Comparison of ENCODE assay signal across 9 mouse cellular contexts in genomic region chr13:54325814-54326213, GRCm38 (mm10). TPM values are rescaled to one million over a fixed set of nuclear protein-coding genes. Genes with fewer than 3 reads are reported as not detected.
DNase-seq lines count a peak whose midpoint lies in the region; ATAC-seq lines count a peak whose summit lies in the region.
"Had no signal": no experiment of that assay in that cellular context is flagged by ENCODE, and none has a peak within 500 bp of the region (broad histone marks: within the 10 kb centered on the region; RNA-seq: fewer than 3 reads in every experiment).

No protein-coding gene starts in this region.

- intact Hi-C loops in left cerebral cortex, postnatal 4 days (cut with DNase I) = no loop called here
- intact Hi-C loops in gastrocnemius, postnatal 36 days (cut with DNase I) = no loop called here

- H3K4me2 ChIP-seq in forebrain, embryonic 15.5 days (replicated peaks) = 0 out of 2 replicates have a peak overlapping the region, but pooled peaks have one; percentile 9

- H3K36me3 ChIP-seq in forebrain, embryonic 15.5 days = no peaks in the 10 kb centered on the region

- ATAC-seq in forebrain, embryonic 15.5 days (replicated peaks) = peak; percentile 71

- WGBS in forebrain, embryonic 15.5 days = 25% methylated on average over 7 of the region's 7 CpGs

- peak overlapping the region; percentile 72 for H3K27ac ChIP-seq in forebrain, embryonic 15.5 days (replicated peaks)
- H3K27ac ChIP-seq: liver, embryonic 14.5 days had no signal

- H3K27me3 ChIP-seq in forebrain, embryonic 15.5 days = no peaks in the 10 kb centered on the region

- H3K4me3 ChIP-seq in forebrain, embryonic 15.5 days = no peak overlapping the region

- H3K4me1 ChIP-seq in forebrain, embryonic 15.5 days = peaks cover 59% of the 10 kb centered on the region

- H3K9ac ChIP-seq in forebrain, embryonic 15.5 days (replicated peaks) = no peak overlapping the region
- H3K9ac ChIP-seq: liver, embryonic 14.5 days had no signal

- H3K9me3 ChIP-seq in forebrain, embryonic 15.5 days = no peaks in the 10 kb centered on the region

- peak; percentile 53 to 64 for DNase-seq in left cerebral cortex, adult 18-20 months (ENCODE audit: low spot score in 2 of 2)
- no peak for DNase-seq in left cerebral cortex, adult 11 months (ENCODE audit: low spot score)
- peak; percentile 58 for DNase-seq in left cerebral cortex, postnatal 4 days
- peak; percentile 27 to 78 for DNase-seq in right cerebral cortex, postnatal 36 days (ENCODE audit: low spot score in 2 of 2)
- no peak for DNase-seq in thymus, postnatal 10 days (ENCODE audit: low spot score in 2 of 2)
- DNase-seq in gastrocnemius, postnatal 36 days = no peak
- DNase-seq: kidney, adult 9 months had no signal

RNA-seq across cellular contexts. Expression of gene Cplx2, which starts 45.3 kb away (rescaled TPM):
- total RNA-seq in left cerebral cortex, adult 18-20 months (2021) = 100 to 1,000 TPM; 791 to 833 TPM
- polyA plus RNA-seq in forebrain, embryonic 15.5 days (2015; fragmentation: Nextera tagmentation; extraction: Ambion mirVana) = 26.8 and 30.2 TPM in 2 replicates
- 100 to 1,000 TPM; 451 to 461 TPM for total RNA-seq in left cerebral cortex, postnatal 4 days (2021)
- total RNA-seq in gastrocnemius, postnatal 36 days (2021) = 1 to 10 TPM; 1.0 to 1.1 TPM

Comparison
In these comparisons a context has a peak if more than half of its experiments do, and no peak if none do; other contexts are left out.
1. DNase-seq: peak in left cerebral cortex, adult 18-20 months (2 of 2), left cerebral cortex, postnatal 4 days (single experiment) and right cerebral cortex, postnatal 36 days (2 of 2); none in left cerebral cortex, adult 11 months (single experiment), thymus, postnatal 10 days (0 of 2) and gastrocnemius, postnatal 36 days (0 of 2).
2. RNA of gene Cplx2, which starts 45.3 kb away (total RNA-seq): 791 to 833 TPM in left cerebral cortex, adult 18-20 months and 451 to 461 TPM in left cerebral cortex, postnatal 4 days; 1.0 to 1.1 TPM in gastrocnemius, postnatal 36 days; every median in the first group is over 100 times any median in the second.